Mouse (Mus musculus) midbrain, embryonic 11.5 days (tissue): ENCODE results near the gene Scimp. TPM values are rescaled to one million over a fixed set of nuclear protein-coding genes. Genes with fewer than 3 reads are reported as not detected.
"Not testable (repeated sequence)": the region's sequence is repeated elsewhere in the genome, so short reads cannot be mapped to it uniquely, and the experiment has no call there.

Source experiments
- ATAC-seq: fragments of 200-750 bp; cut with Nextera tagmentation; 2 replicates; pipeline ENCODE4 v1.8.0; 2017; ENCODE audit warnings: moderate TSS enrichment, moderate library complexity; ENCODE audit not compliant: low FRiP score
- DNase-seq: peaks from one replicate; pipeline ENCODE4 v3.0.0; 2015; ENCODE audit warnings: low spot score; ENCODE audit errors: missing footprints
- H3K27ac ChIP-seq: fragments of 300-500 bp; sonication (generic); 2 replicates; pipeline ENCODE4 v1.5.1; 2014; ENCODE audit warnings: low read depth, low read length
- H3K27me3 ChIP-seq: fragments of 300-500 bp; sonication (generic); 2 replicates; pipeline ENCODE4 v1.6.1; 2014; ENCODE audit warnings: mild to moderate bottlenecking, low read length, moderate library complexity, mixed read lengths; ENCODE audit not compliant: control insufficient read depth, insufficient read depth
- H3K36me3 ChIP-seq: fragments of 300-500 bp; sonication (generic); 2 replicates; pipeline ENCODE4 v1.6.1; 2014; ENCODE audit warnings: mild to moderate bottlenecking, low read length, moderate library complexity, mixed read lengths; ENCODE audit not compliant: control insufficient read depth, insufficient read depth
- H3K4me1 ChIP-seq: fragments of 300-500 bp; sonication (generic); 2 replicates; pipeline ENCODE4 v1.6.1; 2014; ENCODE audit warnings: low read length; ENCODE audit not compliant: control insufficient read depth, insufficient read depth
- H3K4me2 ChIP-seq: fragments of 300-500 bp; sonication (generic); 2 replicates; pipeline ENCODE4 v1.6.1; 2014; ENCODE audit warnings: mild to moderate bottlenecking, moderate library complexity
- H3K4me3 ChIP-seq: fragments of 300-500 bp; sonication (generic); 2 replicates; pipeline ENCODE4 v1.5.1; 2014; ENCODE audit warnings: low read depth, low read length
- H3K9ac ChIP-seq: fragments of 300-500 bp; sonication (generic); 2 replicates; pipeline ENCODE4 v1.6.1; 2014; ENCODE audit warnings: low read length
- H3K9me3 ChIP-seq: fragments of 300-500 bp; sonication (generic); 2 replicates; pipeline ENCODE4 v1.6.1; 2016; ENCODE audit warnings: low read length; ENCODE audit not compliant: control insufficient read depth
- WGBS: fragments of 180-500 bp; shearing (Covaris S2); extraction: QIAGEN DNeasy Blood & Tissue Kit; methylation state at CpG from one replicate; pipeline ENCODE4 v1.1.7; 2014; 5-methylcytosine and 5-hydroxymethylcytosine counted together
- polyA plus RNA-seq: library from polyadenylated mRNA; unstranded; fragments of >200 nt; fragmentation: Nextera tagmentation; extraction: Ambion mirVana; gene quantifications from 2 replicates; pipeline ENCODE4 v1.2.1, GENCODE M21; 2014

Scimp gene
- polyA plus RNA-seq, 1 experiment from 2014 or later: not detected

DNA sequence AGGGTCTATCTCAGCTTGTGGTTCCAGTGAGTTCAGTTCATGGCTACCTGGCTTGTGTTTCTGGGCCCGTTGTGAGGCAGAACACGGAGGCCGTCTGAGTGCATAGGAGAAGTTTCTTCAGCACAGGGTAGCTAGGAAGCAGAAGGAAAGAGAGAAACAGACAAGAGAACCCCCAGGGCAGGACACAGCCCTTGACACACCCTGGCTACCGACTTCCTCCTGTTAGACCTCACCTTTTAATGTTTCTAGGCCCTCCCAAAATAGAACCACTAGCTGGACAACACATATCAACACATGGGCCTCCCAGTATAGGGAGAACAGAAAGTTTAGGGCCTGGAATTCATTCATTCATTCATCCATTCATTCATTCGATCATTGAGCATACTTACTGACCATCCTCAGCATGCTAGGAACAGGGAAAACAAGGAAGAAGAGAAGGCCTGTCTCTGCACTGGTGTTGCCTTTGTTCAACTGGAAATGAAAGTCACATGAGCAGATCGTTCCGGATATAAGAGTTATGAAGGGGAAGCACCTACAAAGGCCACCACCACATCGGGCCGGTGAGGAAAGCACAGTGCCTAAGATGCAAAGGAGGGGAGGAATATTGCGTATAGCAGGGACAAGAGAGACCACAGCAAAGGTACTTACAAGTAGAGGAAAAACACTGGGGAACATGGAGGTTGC lies 23.3 kb downstream of the Scimp start:
- no peaks in the 10 kb centered on the region for H3K36me3 ChIP-seq
- H3K4me1 ChIP-seq: no peaks in the 10 kb centered on the region
- H3K9ac ChIP-seq: no peak overlapping the region
- no peak overlapping the region for H3K4me2 ChIP-seq
- no peak overlapping the region for H3K4me3 ChIP-seq
- ATAC-seq (no peak), DNase-seq (no peak)
- H3K9me3 ChIP-seq: no peaks in the 10 kb centered on the region
- H3K27ac ChIP-seq: no peak overlapping the region
- 89% methylated on average over 10 of the region's 10 CpGs for WGBS
- no peaks in the 10 kb centered on the region for H3K27me3 ChIP-seq

DNA sequence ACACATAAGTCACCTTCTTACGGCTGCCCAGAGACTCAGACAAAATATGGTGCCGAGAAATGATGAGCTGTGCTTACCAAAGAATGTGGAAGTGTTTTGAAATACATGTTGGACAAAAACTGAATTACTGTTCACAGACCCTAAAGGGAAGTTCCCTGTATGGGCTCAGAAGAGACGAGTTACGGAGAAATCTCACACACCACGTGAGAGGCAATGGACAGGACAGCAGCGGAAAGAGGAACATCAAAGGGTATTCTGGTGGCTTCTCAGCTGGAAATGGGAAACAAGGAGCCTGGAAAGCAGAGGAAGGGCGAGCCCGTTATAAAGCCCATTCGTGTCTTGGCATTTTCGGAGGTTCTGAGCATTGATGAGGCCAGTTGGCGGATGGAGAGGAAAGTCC lies 25.3 kb downstream of the Scimp start:
- H3K9ac ChIP-seq: no peak overlapping the region
- H3K27ac ChIP-seq: no peak overlapping the region
- H3K27me3 ChIP-seq: no peaks in the 10 kb centered on the region
- no peak overlapping the region for H3K4me3 ChIP-seq
- no peaks in the 10 kb centered on the region for H3K36me3 ChIP-seq
- no peak for ATAC-seq
- no peak for DNase-seq
- 75% methylated on average over 11 of the region's 11 CpGs for WGBS
- no peak overlapping the region for H3K4me2 ChIP-seq
- no peaks in the 10 kb centered on the region for H3K9me3 ChIP-seq
- H3K4me1 ChIP-seq: no peaks in the 10 kb centered on the region

DNA sequence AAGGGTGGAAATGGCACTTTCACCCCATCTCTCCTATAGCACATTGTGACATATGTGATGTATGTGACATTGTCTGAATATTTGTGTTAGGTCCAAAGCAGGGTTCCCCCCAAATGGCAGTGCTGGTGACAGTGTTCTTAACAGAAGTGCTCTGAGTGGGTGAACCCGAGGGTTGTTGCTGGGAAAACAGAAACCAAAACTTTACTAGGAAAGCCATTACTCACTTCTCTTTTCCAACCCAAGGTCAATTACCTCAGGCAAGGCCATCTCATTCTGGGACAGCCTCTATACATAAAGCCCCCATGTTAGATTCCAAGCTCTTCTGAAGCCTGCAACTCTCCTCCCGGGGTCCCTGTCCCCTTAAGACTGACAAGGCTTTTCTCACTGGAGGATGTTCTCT lies 26.5 kb downstream of the Scimp start:
- H3K4me2 ChIP-seq: no peak overlapping the region
- H3K27me3 ChIP-seq: no peaks in the 10 kb centered on the region
- no peaks in the 10 kb centered on the region for H3K36me3 ChIP-seq
- 68% methylated on average over 2 of the region's 2 CpGs for WGBS
- H3K4me3 ChIP-seq: no peak overlapping the region
- no peak overlapping the region for H3K27ac ChIP-seq
- ATAC-seq: no peak
- H3K4me1 ChIP-seq: no peaks in the 10 kb centered on the region
- H3K9me3 ChIP-seq: no peaks in the 10 kb centered on the region
- no peak for DNase-seq
- no peak overlapping the region for H3K9ac ChIP-seq

DNA sequence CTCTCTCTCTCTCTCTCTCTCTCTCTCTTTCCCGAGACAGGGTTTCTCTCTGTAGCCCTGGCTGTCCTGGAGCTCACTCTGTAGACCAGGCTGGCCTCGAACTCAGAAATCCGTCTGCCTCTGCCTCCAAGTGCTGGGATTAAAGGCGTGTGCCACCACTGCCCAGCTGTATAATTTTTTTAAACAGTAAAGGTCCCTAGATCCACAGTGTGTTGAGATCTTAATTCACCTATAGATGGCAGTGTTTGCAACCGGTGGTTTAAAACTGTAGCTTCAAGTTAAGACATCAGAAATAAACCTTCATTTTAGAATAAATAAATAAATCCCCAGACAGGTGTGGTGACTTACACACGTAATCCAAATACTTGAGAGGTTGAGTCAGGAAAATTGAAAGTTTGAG lies 34.3 kb downstream of the Scimp start:
- not testable (repeated sequence) for H3K9me3 ChIP-seq, H3K4me2 ChIP-seq, ATAC-seq, H3K27me3 ChIP-seq, H3K9ac ChIP-seq, H3K27ac ChIP-seq, H3K4me3 ChIP-seq, H3K4me1 ChIP-seq, H3K36me3 ChIP-seq, DNase-seq
- 33% methylated on average over 6 of the region's 6 CpGs for WGBS

GRCm38 (mm10) chr11:70777634-70778033 lies 34.8 kb downstream of the Scimp start:
- H3K4me1 ChIP-seq: no peaks in the 10 kb centered on the region
- no peak overlapping the region for H3K27ac ChIP-seq
- DNase-seq (no peak), ATAC-seq (no peak)
- no peak overlapping the region for H3K4me2 ChIP-seq
- H3K9ac ChIP-seq: no peak overlapping the region
- no peak overlapping the region for H3K4me3 ChIP-seq
- no peaks in the 10 kb centered on the region for H3K9me3 ChIP-seq
- no peaks in the 10 kb centered on the region for H3K27me3 ChIP-seq
- 66% methylated on average over 6 of the region's 6 CpGs for WGBS
- no peaks in the 10 kb centered on the region for H3K36me3 ChIP-seq

DNA sequence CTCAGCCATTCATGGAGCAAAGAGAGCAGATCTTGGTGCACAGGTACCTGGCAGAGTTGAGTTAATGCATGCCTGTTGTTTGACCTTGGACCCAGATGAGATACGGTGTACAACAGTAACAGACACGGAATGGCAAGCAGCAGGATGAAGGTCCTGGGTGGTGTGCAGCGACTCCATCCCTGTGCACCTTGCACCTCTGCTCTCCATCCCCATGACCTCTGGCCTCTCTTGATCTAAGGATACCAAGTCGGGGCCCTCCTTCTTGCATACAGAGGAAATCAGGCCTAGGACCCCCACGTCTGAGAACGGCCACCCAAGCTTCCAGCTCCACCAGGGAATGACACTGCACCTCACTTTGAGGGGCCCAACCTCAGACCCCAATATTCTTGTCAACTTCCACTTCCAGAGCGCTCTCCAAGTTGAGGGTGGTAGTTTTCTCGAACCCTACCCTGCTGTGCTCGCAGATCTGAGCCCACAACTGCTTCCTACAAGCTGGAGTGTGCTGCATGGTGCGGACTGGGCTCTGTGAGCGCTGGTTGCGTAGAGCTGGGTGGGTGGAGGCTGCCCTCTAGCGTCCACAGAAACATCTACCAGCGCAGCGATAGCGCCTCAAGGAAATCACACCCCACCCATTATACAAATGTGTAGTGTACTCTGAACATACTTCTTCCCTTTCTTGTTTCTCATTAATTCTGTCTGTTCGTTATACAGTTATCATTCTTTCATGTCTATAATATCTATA lies 35.4 kb downstream of the Scimp start:
- Histone ChIP-seq H3K4me2 (no peak overlapping the region), H3K27me3 (no peaks in the 10 kb centered on the region), H3K36me3 (no peaks in the 10 kb centered on the region), H3K9ac (no peak overlapping the region; the same call in 1 of the 2 replicates), H3K27ac (no peak overlapping the region), H3K4me1 (no peaks in the 10 kb centered on the region), H3K4me3 (no peak overlapping the region), H3K9me3 (no peaks in the 10 kb centered on the region)
- peak; percentile 67 for ATAC-seq
- peak; percentile 91 for DNase-seq
- 29% methylated on average over 17 of the region's 17 CpGs for WGBS

GRCm38 (mm10) chr11:70770804-70771203 lies 41.6 kb downstream of the Scimp start:
- H3K9ac ChIP-seq: no peak overlapping the region
- no peaks in the 10 kb centered on the region for H3K4me1 ChIP-seq
- H3K9me3 ChIP-seq: no peaks in the 10 kb centered on the region
- H3K36me3 ChIP-seq: peaks cover 3% of the 10 kb centered on the region; the same call in 1 of the 2 replicates
- H3K27ac ChIP-seq: no peak overlapping the region
- no peak for DNase-seq
- H3K4me2 ChIP-seq: no peak overlapping the region
- no peak overlapping the region for H3K4me3 ChIP-seq
- no peaks in the 10 kb centered on the region for H3K27me3 ChIP-seq
- WGBS: 89% methylated on average over 3 of the region's 3 CpGs
- ATAC-seq: no peak

GRCm38 (mm10) chr11:70765776-70766445 lies 46.5 kb downstream of the Scimp start:
- WGBS: 86% methylated on average over 16 of the region's 16 CpGs
- DNase-seq (no peak), ATAC-seq (no peak)
- H3K27ac ChIP-seq: no peak overlapping the region
- H3K27me3 ChIP-seq: no peaks in the 10 kb centered on the region
- H3K9ac ChIP-seq: no peak overlapping the region
- peaks cover 9% of the 10 kb centered on the region; the same call in 1 of the 2 replicates for H3K4me1 ChIP-seq
- H3K4me2 ChIP-seq: no peak overlapping the region
- H3K4me3 ChIP-seq: no peak overlapping the region
- no peaks in the 10 kb centered on the region for H3K9me3 ChIP-seq
- H3K36me3 ChIP-seq: no peaks in the 10 kb centered on the region
